Mouse (Mus musculus): ENCODE data around the gene Imp4.

The Imp4 gene

GRCm38 (mm10) chr1:34439961-34440630, 445 bp downstream of the Imp4 start:
- no peak for TF ChIP-seq GATA4 (IDR thresholded peaks at IDR 0.05; ENCODE audit: insufficient replicate concordance, low read length)

GRCm38 (mm10) chr1:34443124-34443523, 3.5 kb downstream of the Imp4 start:
- TF ChIP-seq GATA4 (IDR thresholded peaks at IDR 0.05; ENCODE audit: insufficient replicate concordance, low read length) = no peak

- TF ChIP-seq GATA4 (IDR thresholded peaks at IDR 0.05; ENCODE audit: insufficient replicate concordance, low read length) = no peak
Observed at GRCm38 (mm10) chr1:34458431-34458830, 18.8 kb downstream of the Imp4 start.

DNA sequence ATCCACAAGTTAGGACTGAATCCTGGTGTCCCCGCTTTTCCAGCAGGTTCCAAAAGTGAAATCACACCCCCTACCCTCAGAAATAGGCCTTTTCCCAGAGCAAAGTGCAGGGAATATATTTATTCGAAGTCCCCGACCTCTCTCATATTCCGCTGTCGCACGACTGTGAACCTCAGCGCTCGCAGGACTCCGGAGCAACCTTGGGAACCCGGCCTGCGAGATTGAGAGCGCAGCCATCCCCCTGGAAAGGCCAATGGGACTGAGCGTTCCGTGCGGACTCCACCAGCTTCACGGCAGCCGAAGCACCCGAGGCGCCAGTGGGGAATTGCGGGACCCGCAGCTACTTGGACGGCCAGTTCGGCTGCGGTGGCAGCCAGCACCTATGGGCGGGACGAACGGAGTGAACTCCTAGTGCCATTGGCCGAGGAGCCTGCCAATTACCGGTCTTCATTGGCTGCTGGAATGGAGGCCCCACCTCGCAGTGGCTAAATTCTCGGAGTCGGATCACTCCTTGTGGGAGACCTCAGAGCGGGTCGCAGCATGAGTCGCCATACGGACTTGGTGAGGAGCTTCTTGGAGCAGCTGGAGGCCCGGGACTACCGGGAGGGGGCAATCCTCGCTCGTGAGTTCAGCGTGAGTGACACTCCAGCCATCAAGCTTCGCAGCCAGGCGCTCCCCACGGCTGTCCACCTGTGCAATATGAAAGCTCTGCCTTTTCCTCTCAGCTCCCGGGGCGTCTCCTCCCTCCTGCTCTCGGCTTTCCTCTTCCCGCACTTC, 19.8 kb downstream of the Imp4 start, which contains the start of gene Ptpn18:
TSS of gene Ptpn18 (plus strand) at position 479 of the 777 bp plus-strand sequence.
- TF ChIP-seq GATA4 (IDR thresholded peaks at IDR 0.05; ENCODE audit: insufficient replicate concordance, low read length) = no peak

DNA sequence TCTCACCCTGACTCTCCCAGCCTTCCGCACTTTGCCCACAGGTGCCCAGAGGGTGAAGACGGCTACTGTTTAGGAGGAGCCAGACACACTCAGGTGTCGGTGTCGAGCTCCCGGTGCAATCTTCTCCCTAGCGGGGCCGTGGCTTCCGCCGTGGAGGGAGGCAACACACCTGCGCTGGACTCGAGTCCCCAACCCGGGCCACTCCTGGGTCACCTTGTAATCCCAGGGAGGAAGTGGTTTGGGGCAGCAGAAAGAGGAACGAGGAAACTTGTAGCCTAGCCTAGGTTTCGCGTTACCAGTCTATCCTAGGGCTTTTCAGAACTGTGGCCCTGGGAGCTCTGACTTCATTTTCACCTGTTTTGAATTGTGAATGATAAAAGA, 20.4 kb downstream of the Imp4 start:
- TF ChIP-seq GATA4 (IDR thresholded peaks at IDR 0.05; ENCODE audit: insufficient replicate concordance, low read length) = no peak

GRCm38 (mm10) chr1:34462766-34463165, 23.1 kb downstream of the Imp4 start:
- no peak for TF ChIP-seq GATA4 (IDR thresholded peaks at IDR 0.05; ENCODE audit: insufficient replicate concordance, low read length)

DNA sequence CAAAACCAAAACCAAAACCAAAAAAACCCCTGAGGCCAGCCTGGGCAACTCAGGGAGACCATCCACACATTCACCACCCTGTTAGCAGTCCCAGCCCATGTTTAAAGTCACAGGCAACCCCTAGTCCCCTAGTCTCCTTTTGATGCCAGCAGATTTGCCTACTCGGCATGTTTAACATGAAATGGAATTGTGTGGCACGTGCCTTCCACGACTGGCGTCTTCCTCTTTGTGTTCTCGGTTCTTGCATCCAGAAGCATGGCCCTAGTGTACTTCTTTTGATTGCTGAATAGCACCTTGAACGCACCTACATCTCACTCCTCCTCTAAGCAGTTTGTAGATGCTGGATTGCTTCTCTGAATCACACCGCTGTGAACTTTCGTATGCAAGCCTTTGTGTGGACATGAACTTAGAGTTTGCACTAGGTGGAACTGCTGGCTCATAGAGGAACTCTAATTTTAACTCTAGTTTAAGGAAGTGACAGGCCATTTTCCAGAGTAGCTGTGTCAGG, 24.7 kb downstream of the Imp4 start:
- TF ChIP-seq GATA4 (IDR thresholded peaks at IDR 0.05; ENCODE audit: insufficient replicate concordance, low read length) = no peak

GRCm38 (mm10) chr1:34465445-34465844, 25.8 kb downstream of the Imp4 start:
- no peak for TF ChIP-seq GATA4 (IDR thresholded peaks at IDR 0.05; ENCODE audit: insufficient replicate concordance, low read length)

DNA sequence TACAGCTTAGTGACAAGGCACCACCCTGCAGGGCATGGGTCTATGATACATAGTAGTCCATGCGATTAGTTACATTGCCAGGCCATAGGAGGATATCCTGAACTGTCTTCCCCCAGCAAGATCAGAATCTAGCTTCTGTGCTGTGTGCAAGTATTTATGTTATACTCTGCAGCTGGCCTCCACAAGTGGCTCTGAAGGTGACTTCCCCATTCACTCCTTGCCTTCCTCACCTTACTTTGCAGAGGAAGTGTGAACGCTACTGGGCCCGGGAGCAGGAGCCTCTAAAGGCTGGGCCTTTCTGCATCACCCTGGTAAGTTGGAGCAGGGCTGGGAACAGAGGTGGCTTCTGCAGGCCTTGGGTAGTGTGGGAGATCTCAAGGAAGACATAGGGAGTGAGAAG, 28.4 kb downstream of the Imp4 start:
- TF ChIP-seq GATA4 (IDR thresholded peaks at IDR 0.05; ENCODE audit: insufficient replicate concordance, low read length) = no peak

- no peak for TF ChIP-seq GATA4 (IDR thresholded peaks at IDR 0.05; ENCODE audit: insufficient replicate concordance, low read length)
Observed at GRCm38 (mm10) chr1:34468500-34468899, 28.8 kb downstream of the Imp4 start.

DNA sequence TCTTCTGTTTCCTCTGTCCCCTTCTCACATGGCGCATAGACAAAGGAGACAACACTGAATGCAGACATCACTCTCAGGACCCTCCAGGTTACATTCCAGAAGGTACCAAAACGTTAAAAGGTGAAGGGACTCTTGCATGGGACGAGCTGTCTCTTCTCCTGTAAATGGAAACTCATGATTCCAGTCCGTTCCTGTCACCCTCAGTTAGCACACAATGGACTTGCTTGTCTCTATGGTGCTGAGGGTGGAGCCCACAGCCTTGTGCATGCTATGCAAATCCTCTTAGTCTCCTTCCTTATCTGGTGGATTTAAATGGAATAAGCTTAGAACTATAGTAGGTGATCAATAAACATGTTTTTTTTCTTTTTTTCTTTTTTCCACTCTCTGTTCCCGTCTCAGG, 30.1 kb downstream of the Imp4 start:
- TF ChIP-seq GATA4 (IDR thresholded peaks at IDR 0.05; ENCODE audit: insufficient replicate concordance, low read length) = no peak

GRCm38 (mm10) chr1:34472427-34473300, 33.0 kb downstream of the Imp4 start:
- TF ChIP-seq GATA4 (IDR thresholded peaks at IDR 0.05; ENCODE audit: insufficient replicate concordance, low read length) = no peak

- TF ChIP-seq GATA4 (IDR thresholded peaks at IDR 0.05; ENCODE audit: insufficient replicate concordance, low read length) = no peak
Observed at GRCm38 (mm10) chr1:34478891-34479655, 39.4 kb downstream of the Imp4 start.

DNA sequence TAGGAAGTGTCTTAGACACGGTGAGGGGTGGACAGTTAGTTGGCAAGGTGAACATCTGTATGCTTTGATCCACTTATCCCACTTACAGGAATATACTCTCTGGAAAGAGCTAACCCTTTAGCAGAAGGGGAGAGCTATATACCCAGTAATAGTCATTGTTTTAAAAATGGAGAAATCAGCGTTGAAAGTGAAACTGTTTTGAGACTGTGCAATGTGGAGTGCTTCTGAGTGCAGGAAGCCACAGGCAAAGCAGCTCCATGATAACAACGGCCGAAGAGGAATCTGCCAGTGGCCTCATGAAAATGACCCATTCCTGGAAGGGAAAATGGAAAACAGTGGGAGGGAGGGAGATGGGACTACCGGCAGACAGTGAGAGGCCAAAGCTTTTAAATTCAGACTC, 41.1 kb downstream of the Imp4 start:
- no peak; the same call in 1 of the 2 replicates for TF ChIP-seq GATA4 (IDR thresholded peaks at IDR 0.05; ENCODE audit: insufficient replicate concordance, low read length)
